Mouse (Mus musculus): Measurements from ENCODE around the gene Ccser1. TPM values are rescaled to one million over a fixed set of nuclear protein-coding genes. Genes with fewer than 3 reads are reported as not detected.

Gene Ccser1
- polyA plus RNA-seq, 1 experiment from 2014 or later, result 6.1 TPM

- no peaks in the 10 kb centered on the region for H3K9me3 ChIP-seq (ENCODE audit: control insufficient read depth, low read length)
- peaks cover 4% of the 10 kb centered on the region; the same call in 1 of the 2 replicates for H3K4me1 ChIP-seq (ENCODE audit: control insufficient read depth, insufficient read depth, low read length)
- no peak overlapping the region for H3K4me3 ChIP-seq (ENCODE audit: low read depth, low read length)
- H3K27me3 ChIP-seq (ENCODE audit: control insufficient read depth, insufficient read depth, low read length), result no peaks in the 10 kb centered on the region
- H3K9ac ChIP-seq (ENCODE audit: low read length), result no peak overlapping the region
- H3K36me3 ChIP-seq (ENCODE audit: control insufficient read depth, insufficient read depth, low read length), result no peaks in the 10 kb centered on the region
- no peak overlapping the region for H3K4me2 ChIP-seq
- ATAC-seq (ENCODE audit: low FRiP score) (no peak), DNase-seq (ENCODE audit: low spot score, missing footprints) (no peak)
- WGBS, result 84% methylated on average over 3 of the region's 3 CpGs
- H3K27ac ChIP-seq (ENCODE audit: low read depth, low read length), result no peak overlapping the region
Observed at GRCm38 (mm10) chr6:61261381-61261780, 81.3 kb downstream of the Ccser1 start.

DNA sequence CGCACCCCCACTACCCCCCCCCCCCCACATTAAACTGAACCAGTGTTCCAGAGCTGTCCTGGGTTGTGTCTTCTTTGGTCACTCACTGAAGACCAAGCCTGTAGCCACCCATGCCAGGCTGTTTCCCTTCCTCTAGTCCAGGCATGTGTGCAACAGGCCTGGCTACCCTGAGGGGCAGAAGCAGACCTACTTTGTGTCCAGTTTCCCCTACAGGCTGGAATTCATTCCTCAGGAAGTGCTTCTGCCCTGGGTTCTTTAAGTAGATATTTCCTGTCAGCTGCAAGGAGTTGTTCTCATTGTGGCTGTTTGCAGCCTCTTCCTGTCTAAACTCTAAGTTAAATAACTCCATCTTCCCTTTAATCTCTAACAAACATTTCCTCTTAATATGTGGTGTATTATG, 82.3 kb downstream of the Ccser1 start:
- WGBS, result 100% methylated on average over 1 of the region's 1 CpGs
- no peaks in the 10 kb centered on the region for H3K36me3 ChIP-seq (ENCODE audit: control insufficient read depth, insufficient read depth, low read length)
- no peaks in the 10 kb centered on the region for H3K9me3 ChIP-seq (ENCODE audit: control insufficient read depth, low read length)
- ATAC-seq (ENCODE audit: low FRiP score), result 0 out of 2 replicates have a peak, but pooled peaks have one; percentile 16
- H3K4me2 ChIP-seq, result no peak overlapping the region
- DNase-seq (ENCODE audit: low spot score, missing footprints), result no peak
- peaks cover 4% of the 10 kb centered on the region; the same call in 1 of the 2 replicates for H3K4me1 ChIP-seq (ENCODE audit: control insufficient read depth, insufficient read depth, low read length)
- H3K4me3 ChIP-seq (ENCODE audit: low read depth, low read length), result no peak overlapping the region
- no peak overlapping the region for H3K27ac ChIP-seq (ENCODE audit: low read depth, low read length)
- no peak overlapping the region for H3K9ac ChIP-seq (ENCODE audit: low read length)
- H3K27me3 ChIP-seq (ENCODE audit: control insufficient read depth, insufficient read depth, low read length), result no peaks in the 10 kb centered on the region

DNA sequence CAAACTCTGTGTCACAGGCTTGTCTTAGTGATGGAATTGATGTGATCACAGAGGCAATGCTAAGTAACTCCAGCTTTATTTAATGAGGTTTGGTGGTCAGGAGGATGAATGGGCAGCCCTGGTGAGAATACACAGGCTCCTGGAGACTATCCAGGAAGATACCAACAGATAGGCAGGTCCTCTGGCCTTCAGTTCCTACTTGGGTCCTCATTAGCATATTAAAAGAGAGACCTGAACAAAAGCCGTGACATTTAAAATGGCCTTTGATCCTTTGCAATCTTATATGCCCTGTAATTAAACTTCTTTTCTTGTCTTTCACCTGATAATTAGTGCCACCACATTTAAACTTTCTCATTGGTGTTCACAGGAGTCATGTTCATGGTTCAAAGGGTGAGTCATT, 83.2 kb downstream of the Ccser1 start:
- Histone ChIP-seq H3K27me3 (ENCODE audit: control insufficient read depth, insufficient read depth, low read length) (no peaks in the 10 kb centered on the region), H3K4me3 (ENCODE audit: low read depth, low read length) (no peak overlapping the region), H3K27ac (ENCODE audit: low read depth, low read length) (no peak overlapping the region), H3K36me3 (ENCODE audit: control insufficient read depth, insufficient read depth, low read length) (no peaks in the 10 kb centered on the region), H3K9ac (ENCODE audit: low read length) (no peak overlapping the region), H3K4me1 (ENCODE audit: control insufficient read depth, insufficient read depth, low read length) (peaks cover 4% of the 10 kb centered on the region; the same call in 1 of the 2 replicates), H3K9me3 (ENCODE audit: control insufficient read depth, low read length) (no peaks in the 10 kb centered on the region), H3K4me2 (no peak overlapping the region)
- peak; percentile 11; the same call in 1 of the 2 replicates for ATAC-seq (ENCODE audit: low FRiP score)
- no peak for DNase-seq (ENCODE audit: low spot score, missing footprints)
- 16% methylated on average over 1 of the region's 1 CpGs for WGBS

DNA sequence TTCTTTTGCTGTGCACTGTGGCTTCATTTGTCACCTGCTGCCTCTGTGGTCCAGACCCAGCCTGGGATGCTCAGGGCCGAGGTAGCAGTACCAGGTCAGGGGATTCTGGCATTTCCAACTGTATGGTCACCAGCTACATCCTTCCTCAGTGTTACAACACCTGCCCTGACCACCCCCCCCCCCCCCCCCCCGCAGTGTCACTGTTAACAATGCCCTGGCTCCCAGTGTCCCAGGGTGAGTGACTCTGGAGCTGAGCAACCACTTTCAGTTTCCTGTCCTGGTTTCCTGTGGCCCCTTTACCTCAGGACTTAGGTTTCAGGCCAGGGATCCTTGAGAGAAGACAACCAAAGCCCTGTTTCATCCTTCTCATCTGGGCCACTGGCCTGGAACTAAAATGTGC, 90.9 kb downstream of the Ccser1 start:
- Histone ChIP-seq H3K9me3 (ENCODE audit: control insufficient read depth, low read length) (no peaks in the 10 kb centered on the region), H3K36me3 (ENCODE audit: control insufficient read depth, insufficient read depth, low read length) (no peaks in the 10 kb centered on the region), H3K27me3 (ENCODE audit: control insufficient read depth, insufficient read depth, low read length) (no peaks in the 10 kb centered on the region), H3K4me3 (ENCODE audit: low read depth, low read length) (no peak overlapping the region), H3K27ac (ENCODE audit: low read depth, low read length) (no peak overlapping the region), H3K4me1 (ENCODE audit: control insufficient read depth, insufficient read depth, low read length) (no peaks in the 10 kb centered on the region), H3K4me2 (no peak overlapping the region), H3K9ac (ENCODE audit: low read length) (no peak overlapping the region)
- no peak for ATAC-seq (ENCODE audit: low FRiP score)
- no peak for DNase-seq (ENCODE audit: low spot score, missing footprints)
- WGBS, result 85% methylated on average over 1 of the region's 2 CpGs

- no peak for ATAC-seq (ENCODE audit: low FRiP score)
- no peak for DNase-seq (ENCODE audit: low spot score, missing footprints)
- H3K27ac ChIP-seq (ENCODE audit: low read depth, low read length), result no peak overlapping the region
- 85% methylated on average over 3 of the region's 3 CpGs for WGBS
- no peaks in the 10 kb centered on the region for H3K36me3 ChIP-seq (ENCODE audit: control insufficient read depth, insufficient read depth, low read length)
- H3K9ac ChIP-seq (ENCODE audit: low read length), result no peak overlapping the region
- H3K4me3 ChIP-seq (ENCODE audit: low read depth, low read length), result no peak overlapping the region
- H3K9me3 ChIP-seq (ENCODE audit: control insufficient read depth, low read length), result no peaks in the 10 kb centered on the region
- no peak overlapping the region for H3K4me2 ChIP-seq
- H3K27me3 ChIP-seq (ENCODE audit: control insufficient read depth, insufficient read depth, low read length), result no peaks in the 10 kb centered on the region
- no peaks in the 10 kb centered on the region for H3K4me1 ChIP-seq (ENCODE audit: control insufficient read depth, insufficient read depth, low read length)
Observed at GRCm38 (mm10) chr6:61273430-61273829, 93.3 kb downstream of the Ccser1 start.

DNA sequence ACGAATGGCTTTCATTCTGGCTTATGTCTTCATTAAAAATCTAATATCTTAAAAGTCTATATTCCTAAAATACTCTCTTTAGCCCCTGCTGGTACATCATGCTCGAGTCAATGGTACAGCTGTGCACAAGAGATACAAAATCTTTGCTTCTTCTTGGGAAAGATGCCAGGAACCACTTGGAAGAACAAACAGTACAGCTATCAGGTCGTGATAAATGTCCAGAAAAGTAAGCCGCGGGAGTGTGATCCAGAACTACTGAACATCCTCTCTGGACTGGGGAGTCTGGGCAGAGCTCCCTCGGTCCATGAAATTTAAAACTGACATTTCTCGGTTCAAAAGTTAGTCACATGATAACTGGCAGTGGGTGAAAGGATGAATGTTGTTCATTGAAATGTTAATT, 99.4 kb downstream of the Ccser1 start:
- Histone ChIP-seq H3K4me3 (ENCODE audit: low read depth, low read length) (no peak overlapping the region), H3K36me3 (ENCODE audit: control insufficient read depth, insufficient read depth, low read length) (no peaks in the 10 kb centered on the region), H3K9ac (ENCODE audit: low read length) (no peak overlapping the region), H3K27me3 (ENCODE audit: control insufficient read depth, insufficient read depth, low read length) (no peaks in the 10 kb centered on the region), H3K9me3 (ENCODE audit: control insufficient read depth, low read length) (no peaks in the 10 kb centered on the region), H3K27ac (ENCODE audit: low read depth, low read length) (no peak overlapping the region), H3K4me2 (no peak overlapping the region), H3K4me1 (ENCODE audit: control insufficient read depth, insufficient read depth, low read length) (no peaks in the 10 kb centered on the region)
- WGBS, result 85% methylated on average over 7 of the region's 7 CpGs
- DNase-seq (ENCODE audit: low spot score, missing footprints) (no peak), ATAC-seq (ENCODE audit: low FRiP score) (no peak)

- H3K4me2 ChIP-seq, result no peak overlapping the region
- H3K4me1 ChIP-seq (ENCODE audit: control insufficient read depth, insufficient read depth, low read length), result no peaks in the 10 kb centered on the region
- DNase-seq (ENCODE audit: low spot score, missing footprints) (no peak), ATAC-seq (ENCODE audit: low FRiP score) (no peak)
- no peaks in the 10 kb centered on the region for H3K9me3 ChIP-seq (ENCODE audit: control insufficient read depth, low read length)
- 84% methylated on average over 3 of the region's 3 CpGs for WGBS
- H3K36me3 ChIP-seq (ENCODE audit: control insufficient read depth, insufficient read depth, low read length), result no peaks in the 10 kb centered on the region
- H3K9ac ChIP-seq (ENCODE audit: low read length), result no peak overlapping the region
- H3K27ac ChIP-seq (ENCODE audit: low read depth, low read length), result no peak overlapping the region
- H3K27me3 ChIP-seq (ENCODE audit: control insufficient read depth, insufficient read depth, low read length), result no peaks in the 10 kb centered on the region
- no peak overlapping the region for H3K4me3 ChIP-seq (ENCODE audit: low read depth, low read length)
Observed at GRCm38 (mm10) chr6:61292927-61293326, 112.8 kb downstream of the Ccser1 start.

DNA sequence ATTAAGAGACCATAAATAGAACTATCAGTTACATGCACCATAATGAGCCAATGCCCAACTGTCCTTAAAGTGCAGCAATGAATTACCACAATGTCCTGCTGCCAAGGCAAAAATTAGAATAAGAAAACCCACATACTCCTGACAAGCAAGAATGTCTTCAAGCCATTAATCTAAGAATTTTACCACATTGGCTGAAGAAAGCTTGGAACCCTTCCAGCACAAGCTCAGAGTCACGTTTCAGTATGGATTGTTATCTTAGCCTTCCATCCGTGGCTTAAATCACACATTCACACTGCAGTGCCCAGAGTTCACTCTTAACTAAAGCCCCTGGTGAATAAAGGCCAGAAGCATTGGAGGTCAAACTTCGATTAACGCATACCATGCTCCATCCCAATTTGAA, 115.4 kb downstream of the Ccser1 start:
- ATAC-seq (ENCODE audit: low FRiP score) (no peak), DNase-seq (ENCODE audit: low spot score, missing footprints) (no peak)
- H3K27me3 ChIP-seq (ENCODE audit: control insufficient read depth, insufficient read depth, low read length), result no peaks in the 10 kb centered on the region
- H3K9me3 ChIP-seq (ENCODE audit: control insufficient read depth, low read length), result no peaks in the 10 kb centered on the region
- no peaks in the 10 kb centered on the region for H3K4me1 ChIP-seq (ENCODE audit: control insufficient read depth, insufficient read depth, low read length)
- H3K4me2 ChIP-seq, result no peak overlapping the region
- WGBS, result 65% methylated on average over 4 of the region's 4 CpGs
- no peaks in the 10 kb centered on the region for H3K36me3 ChIP-seq (ENCODE audit: control insufficient read depth, insufficient read depth, low read length)
- no peak overlapping the region for H3K9ac ChIP-seq (ENCODE audit: low read length)
- no peak overlapping the region for H3K4me3 ChIP-seq (ENCODE audit: low read depth, low read length)
- no peak overlapping the region for H3K27ac ChIP-seq (ENCODE audit: low read depth, low read length)

DNA sequence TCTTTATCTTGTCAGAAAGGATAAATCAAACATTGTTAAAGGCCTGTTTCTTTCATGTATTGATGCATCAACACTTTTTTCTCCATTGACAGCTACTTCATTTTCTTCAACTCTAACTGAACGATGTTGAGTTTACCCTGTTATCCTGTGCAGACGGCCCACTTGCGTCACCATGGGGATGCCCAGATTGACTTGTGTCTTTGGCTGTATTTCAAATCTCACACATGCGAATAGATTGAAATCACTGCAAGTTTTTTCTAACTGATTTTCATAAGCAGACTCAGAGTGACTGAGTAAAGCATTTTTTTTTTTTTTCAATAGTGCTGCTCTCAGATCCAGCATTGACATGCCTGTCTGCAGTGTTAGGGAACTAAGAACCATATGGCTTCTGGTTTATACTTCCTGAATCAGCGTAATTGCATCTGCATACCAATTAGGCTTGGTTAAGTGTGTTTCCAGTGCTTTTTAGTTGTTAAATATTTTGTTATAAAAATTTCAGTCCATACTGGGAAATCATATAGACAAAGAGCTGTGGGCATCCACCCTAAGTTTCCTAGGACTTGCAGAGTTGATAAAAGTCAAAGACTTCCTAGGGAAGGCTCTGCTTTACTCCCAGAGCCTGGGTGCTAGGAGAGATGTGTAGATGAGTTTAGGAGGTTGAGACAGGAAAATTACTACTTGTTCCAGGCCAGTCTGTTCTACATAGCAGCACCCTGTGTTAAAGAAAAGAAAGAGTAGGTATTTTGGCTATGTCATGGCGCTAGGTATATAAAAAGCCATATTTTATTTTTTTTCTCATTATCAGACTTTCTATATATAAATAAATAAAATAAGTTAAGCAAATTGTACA, 116.3 kb downstream of the Ccser1 start:
- WGBS, result 84% methylated on average over 6 of the region's 6 CpGs
- Histone ChIP-seq H3K4me1 (ENCODE audit: control insufficient read depth, insufficient read depth, low read length) (no peaks in the 10 kb centered on the region), H3K36me3 (ENCODE audit: control insufficient read depth, insufficient read depth, low read length) (no peaks in the 10 kb centered on the region), H3K9ac (ENCODE audit: low read length) (no peak overlapping the region), H3K27ac (ENCODE audit: low read depth, low read length) (no peak overlapping the region), H3K27me3 (ENCODE audit: control insufficient read depth, insufficient read depth, low read length) (no peaks in the 10 kb centered on the region), H3K4me3 (ENCODE audit: low read depth, low read length) (no peak overlapping the region), H3K9me3 (ENCODE audit: control insufficient read depth, low read length) (no peaks in the 10 kb centered on the region), H3K4me2 (no peak overlapping the region)
- no peak for DNase-seq (ENCODE audit: low spot score, missing footprints)
- ATAC-seq (ENCODE audit: low FRiP score), result no peak

Data from midbrain, embryonic 11.5 days (tissue).